Mouse (Mus musculus) cortical plate, adult 2 months (tissue): ENCODE data around the gene Hoxd10.

Experiments used
- CTCF ChIP-seq: fragments of 200-500 bp; IDR thresholded peaks from 2 replicates; pipeline ENCODE4 v1.5.1; 2011; ENCODE audit warnings: mild to moderate bottlenecking, control low read depth, low read length; ENCODE audit not compliant: insufficient read depth; ENCODE audit errors: extremely low read depth
- POLR2A ChIP-seq: fragments of 200-500 bp; IDR thresholded peaks from 2 replicates; pipeline ENCODE4 v1.6.1; 2011; ENCODE audit warnings: mild to moderate bottlenecking, low read length, control low read depth; ENCODE audit not compliant: insufficient read depth; ENCODE audit errors: extremely low read depth

GRCm38 (mm10) chr2:74721882-74722281, 30.2 kb downstream of the Hoxd10 start:
- TF ChIP-seq POLR2A, result no peak
- no peak for TF ChIP-seq CTCF
